Mouse (Mus musculus) brain, adult 10 weeks (tissue): ENCODE data around the gene Slc25a24. TPM values are rescaled to one million over a fixed set of nuclear protein-coding genes. Genes with fewer than 3 reads are reported as not detected.

ENCODE experiments used
- polyA plus RNA-seq: library from polyadenylated mRNA; stranded (reverse); fragments of 350-450 nt; fragmentation: Illumina TruSeq; extraction: RNeasy Lipid Tissue Mini Kit (QIAGEN cat#74804); gene quantifications from one replicate; pipeline ENCODE4 v1.2.3, GENCODE M21; 2015; ENCODE audit warnings: low read depth, low replicate concordance

Gene Slc25a24
- polyA plus RNA-seq = 2.4 TPM

DNA sequence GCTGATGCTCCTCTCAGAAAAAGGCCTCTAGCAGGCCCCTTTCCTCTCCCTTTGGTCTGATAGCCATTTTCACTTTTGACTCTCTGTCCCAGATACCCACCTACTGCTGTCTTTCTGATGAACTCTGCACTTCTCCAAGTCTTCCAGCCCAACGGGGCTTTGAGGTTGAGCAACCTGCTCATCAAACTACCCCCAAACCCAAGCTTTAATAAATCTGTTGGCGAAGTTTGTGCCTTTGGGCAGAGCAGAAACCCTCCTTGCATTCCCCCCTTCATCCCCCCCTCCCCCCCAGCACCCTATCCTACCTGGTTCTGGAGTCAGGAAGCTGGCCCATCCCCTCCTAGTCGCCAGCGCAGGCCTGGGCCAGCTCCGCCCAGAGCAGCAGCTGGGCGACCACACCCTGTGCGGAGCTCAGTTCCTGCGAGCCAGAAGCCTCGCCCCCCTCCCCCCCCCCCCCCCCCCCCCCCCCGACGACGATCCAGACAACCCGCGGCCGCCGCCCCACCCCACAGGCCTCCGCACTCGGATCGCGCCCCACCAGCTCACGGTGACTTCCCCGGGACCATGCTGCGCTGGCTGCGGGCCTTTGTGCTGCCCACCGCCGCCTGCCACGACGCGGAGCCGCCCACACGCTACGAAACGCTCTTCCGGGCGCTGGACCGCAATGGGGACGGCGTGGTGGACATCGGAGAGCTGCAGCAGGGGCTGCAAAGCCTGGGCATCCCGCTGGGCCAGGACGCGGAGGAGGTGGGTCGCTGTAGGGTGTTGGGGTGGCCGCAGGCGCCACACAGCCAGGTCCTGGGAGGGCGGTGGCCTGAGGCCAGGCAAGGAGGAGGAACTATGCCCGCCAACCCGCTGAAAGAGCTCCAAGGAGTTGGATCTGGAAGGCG, at the start of gene Slc25a24:
TSS of gene Slc25a24 (plus strand) at position 509 of the 890 bp plus-strand sequence.

DNA sequence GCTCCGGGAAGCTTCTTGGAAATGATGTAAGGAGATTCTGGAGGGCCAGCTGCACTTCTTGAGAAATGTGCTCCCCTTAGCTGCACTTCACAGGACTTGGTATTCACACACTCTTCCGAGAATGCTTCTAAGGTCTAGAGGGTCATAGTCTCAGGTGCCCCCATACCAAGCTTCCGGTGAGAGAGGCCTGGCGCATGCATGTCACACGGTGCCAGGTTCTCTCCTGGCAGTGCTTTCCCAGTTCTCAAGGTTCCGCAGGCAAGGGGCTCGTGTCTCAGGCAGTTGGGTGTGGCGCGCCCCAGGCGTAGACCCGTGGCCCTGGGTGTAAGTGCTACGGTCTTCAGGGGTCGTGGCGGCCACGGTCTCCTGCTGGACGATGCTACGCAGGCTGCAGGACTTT, 42.8 kb upstream of the Slc25a24 start, which contains the start of gene Slc25a54:
TSS of gene Slc25a54 (plus strand) at position 301 of the 400 bp plus-strand sequence.

Other genes starting within 250 kb of the Slc25a24 start
- gene Fndc7, start 233.1 kb upstream of the Slc25a24 start, polyA plus RNA-seq = not detected
- 52.7 TPM for gene Prpf38b, start 211.4 kb upstream of the Slc25a24 start, polyA plus RNA-seq
- gene Henmt1, start 183.3 kb upstream of the Slc25a24 start, polyA plus RNA-seq = 2.2 TPM
- not detected for gene Gm9857, start 182.7 kb upstream of the Slc25a24 start, polyA plus RNA-seq
- gene Fam102b, start 95.5 kb upstream of the Slc25a24 start, polyA plus RNA-seq = 23.6 TPM
- not detected for gene Slc25a54, start 42.7 kb upstream of the Slc25a24 start, polyA plus RNA-seq
- gene Vav3, start 217.5 kb downstream of the Slc25a24 start, polyA plus RNA-seq = 9.3 TPM